Mouse (Mus musculus) inflammation-experienced regulatory T-cells, adult 6 months (primary cell): Measurements from ENCODE around the gene Bahcc1. TPM values are rescaled to one million over a fixed set of nuclear protein-coding genes. Genes with fewer than 3 reads are reported as not detected.

Experiments
- ATAC-seq: one replicate; pipeline ENCODE4 v1.8.0; 2017
- polyA plus RNA-seq, 3 experiments: library from polyadenylated mRNA; unstranded; fragments of 100-300 nt; shearing (Covaris generic); gene quantifications; one replicate each; pipeline ENCODE4 v1.2.1; 2017

Bahcc1 gene
- polyA plus RNA-seq, 3 experiments from 2014 or later, result not detected

DNA sequence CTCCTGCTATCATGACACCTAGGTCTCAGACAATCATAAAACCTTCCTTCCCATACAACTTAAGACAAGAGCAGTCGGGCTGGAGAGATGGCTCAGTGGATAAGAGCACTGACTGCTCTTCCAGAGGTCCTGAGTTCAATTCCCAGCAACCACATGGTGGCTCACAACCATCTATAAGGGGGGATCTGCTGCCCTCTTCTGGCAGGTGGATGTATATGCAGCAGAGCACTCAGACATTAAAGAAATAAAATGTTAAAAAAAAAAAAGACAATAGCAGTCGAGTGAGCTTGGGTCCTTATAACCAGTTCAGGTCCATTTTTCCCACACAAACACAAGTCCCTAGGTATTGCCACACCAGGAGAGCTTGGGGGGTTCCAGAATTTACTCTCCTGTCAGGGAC lies 23.9 kb upstream of the Bahcc1 start:
- ATAC-seq, result no peak

DNA sequence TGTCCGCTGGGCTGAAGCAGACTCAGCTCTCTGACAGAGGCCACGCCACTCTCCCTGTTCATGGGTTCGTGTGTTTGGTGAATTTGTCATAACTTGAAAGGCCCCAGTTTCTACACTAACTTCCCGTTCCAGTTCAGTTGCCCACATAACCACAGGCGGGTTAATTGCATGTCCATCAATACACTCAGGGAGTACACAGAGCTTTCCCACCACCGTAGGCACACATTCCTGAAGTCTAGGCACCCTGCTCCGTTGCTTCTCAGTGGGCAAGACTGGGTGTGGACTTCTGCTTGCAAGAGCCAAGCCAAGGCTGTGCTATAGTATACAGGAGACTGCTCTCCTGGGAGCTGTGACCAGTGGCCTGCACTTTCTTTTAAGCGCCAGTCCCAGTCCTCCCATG lies 23.3 kb upstream of the Bahcc1 start:
- ATAC-seq, result no peak

DNA sequence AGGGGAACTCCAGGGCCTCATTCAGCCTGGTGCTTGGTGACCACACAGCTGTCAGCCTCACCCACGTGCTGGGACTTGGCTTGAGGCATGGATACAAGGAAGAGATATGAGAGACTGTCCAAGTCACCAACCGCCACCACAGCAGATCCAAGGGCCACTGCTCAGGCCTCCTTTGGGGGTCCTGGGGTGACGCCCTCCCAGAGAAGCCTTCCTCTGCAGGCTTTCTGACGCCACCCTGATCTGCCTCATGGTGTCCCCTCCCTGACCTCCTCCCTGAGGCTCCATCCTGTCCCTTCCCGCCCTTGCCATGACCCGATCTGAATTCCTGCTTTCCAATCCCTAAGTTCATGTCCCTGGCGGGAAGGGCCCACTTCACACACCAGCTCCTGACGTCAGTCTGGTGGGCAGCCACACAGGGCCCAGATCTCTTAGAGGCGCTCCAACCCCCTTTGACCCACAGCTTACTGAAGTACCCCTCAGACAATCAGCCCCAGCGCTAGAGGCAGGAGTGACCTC lies 17.0 kb upstream of the Bahcc1 start:
- ATAC-seq, result no peak

DNA sequence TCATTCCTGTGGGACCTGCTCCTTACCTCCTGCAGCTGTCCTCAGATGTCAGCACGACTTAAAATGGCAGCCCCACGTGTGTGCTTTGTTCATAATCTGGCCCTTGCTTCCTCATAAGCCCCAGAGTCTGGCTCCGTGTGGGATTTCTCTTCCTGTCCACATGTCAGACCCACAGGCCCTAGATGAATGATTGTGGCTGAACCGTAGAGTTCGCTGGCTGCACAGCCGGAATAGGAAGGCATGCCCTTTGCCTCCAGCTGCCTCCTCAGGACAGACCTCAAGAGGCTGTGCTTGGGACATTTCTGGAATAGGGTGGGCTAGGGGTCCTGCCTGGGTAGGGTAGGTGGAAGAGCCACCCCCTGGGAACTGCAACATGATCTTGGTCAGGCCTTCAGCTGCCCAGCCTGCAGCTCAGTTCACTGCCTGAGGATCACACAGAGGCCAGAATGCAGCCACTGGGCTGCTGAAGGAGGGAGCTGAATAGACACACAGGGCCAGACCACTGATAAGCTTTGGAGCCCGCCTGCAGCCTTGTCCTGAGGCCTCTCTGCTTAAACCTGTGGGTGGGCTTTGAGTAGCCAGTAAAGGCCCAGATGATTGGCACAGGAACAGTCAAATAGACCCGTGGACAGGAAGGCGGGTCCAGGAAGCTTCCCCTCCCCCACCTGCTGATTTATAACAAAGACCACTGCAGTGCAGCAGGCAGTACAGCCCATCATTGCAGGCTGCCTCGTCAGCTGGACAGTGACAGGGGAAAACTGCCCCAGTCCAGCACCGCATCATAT lies 16.0 kb upstream of the Bahcc1 start:
- ATAC-seq, result no peak

DNA sequence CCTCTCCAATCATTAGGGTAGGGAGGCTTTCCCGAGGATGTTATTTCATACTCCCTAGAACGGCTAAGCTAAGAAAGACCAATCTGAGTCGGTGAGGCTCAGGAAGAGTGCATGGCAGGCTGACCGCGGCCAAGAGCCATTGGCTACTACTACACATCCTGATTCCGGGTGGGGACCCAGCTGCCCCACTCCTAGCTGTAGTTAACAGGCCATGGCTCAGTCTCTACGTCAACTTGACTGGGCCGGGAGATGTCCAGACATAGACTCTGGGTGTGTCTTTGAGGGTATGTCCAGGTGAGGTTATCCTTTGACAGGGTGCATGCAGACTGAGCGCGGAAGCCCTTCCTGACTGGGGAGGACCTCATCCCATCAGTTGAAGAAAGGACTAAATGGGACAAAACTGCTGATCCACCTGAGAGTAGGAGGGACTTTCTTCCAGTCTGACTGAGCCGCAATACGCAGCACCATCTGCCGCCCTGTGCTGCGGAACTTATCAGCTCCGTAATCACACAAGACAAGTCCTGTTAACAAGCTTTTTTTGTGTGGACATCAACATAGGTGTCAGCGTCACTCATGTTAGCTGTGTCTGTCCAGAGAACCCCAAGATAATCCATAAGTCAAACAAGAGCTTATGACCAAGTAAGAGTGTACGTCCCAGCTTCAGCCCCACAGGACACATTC lies 14.4 kb upstream of the Bahcc1 start:
- no peak for ATAC-seq

DNA sequence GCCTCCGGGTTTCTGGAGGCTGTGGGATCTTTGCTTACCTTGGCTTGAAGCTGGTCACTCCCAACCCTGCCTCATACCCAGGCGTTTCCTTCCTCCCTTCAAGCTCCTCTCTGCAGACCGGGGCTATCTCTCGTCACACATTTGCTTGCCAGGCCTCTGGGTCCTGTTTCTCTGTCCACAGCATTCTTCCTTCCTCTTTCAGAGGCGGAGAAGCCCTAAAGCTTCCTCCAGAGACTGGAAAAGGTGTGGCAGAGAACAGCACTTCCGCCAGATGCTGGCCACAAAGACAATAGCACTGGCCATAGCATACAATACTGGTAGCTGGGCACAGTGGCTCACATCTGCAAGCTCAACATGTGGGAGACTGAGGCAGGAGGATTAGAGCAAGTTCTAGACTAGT lies 13.8 kb upstream of the Bahcc1 start:
- no peak for ATAC-seq

DNA sequence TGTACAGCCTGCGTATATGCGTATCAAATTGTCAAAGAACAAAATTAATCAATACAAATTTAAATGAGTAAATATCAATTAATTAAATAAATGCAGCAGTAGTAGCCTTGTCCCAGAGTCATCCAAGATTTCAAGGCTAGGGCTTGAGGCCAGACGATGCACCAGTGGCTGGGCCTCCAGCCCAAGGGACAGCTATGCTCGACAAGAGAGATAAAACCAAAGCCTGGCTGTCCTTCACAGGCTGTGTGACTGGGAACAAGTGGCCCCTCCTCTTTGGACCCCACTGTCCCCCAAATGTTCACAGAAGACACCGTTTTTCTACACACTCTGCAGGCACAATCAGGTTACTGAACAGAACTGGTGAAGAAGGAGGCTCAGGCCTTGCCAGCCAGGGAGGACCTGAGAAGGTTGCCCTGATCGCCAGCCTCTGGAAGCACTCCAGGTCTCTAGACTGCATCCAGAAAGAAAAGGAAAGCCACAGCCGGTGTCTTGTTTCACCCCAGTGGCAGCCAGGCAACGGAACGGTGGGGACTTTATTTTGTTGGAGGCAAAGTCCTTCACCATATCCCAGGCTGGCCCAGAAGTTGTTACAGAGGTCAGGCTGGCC lies 12.7 kb upstream of the Bahcc1 start:
- no peak for ATAC-seq

DNA sequence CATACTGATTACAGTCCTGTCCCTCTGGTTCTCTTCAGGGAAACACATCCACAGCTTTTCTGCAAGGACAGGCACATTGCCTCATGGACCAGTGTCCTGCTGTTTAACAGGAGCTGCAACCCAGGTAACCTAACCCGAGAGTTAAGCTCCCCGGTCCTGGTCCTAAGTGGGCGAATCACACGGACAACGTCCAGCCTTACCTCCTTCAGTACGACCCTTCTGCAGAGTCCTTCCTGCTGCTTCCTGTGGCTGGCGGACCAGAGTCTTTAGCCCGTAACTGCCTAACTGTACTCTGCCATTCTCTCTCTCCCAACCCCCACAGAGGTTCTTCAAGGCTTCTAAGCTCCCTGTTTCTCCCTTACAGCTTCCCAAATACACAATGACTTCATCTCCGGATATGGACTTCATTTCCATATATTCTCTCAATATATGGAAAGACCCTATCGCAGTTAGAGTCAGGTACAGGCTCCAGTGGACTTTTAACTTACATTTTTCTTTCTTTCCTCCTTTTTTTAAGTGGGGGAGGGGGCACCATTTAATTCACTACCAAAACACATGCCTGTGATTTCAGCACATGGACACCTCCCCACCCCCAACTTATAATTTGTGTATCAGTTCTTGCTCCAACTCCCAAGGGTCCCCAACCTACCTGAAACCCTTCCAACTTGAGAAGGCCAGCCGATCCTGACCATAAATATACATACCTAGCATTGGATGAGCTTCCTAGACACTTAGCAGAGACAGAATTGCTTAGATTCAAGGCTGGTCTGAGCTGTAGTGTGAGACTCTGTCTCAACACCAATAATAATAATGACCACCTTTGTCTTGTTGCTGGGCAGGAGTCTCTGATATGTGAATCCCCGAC lies 11.6 kb upstream of the Bahcc1 start:
- ATAC-seq, result no peak

DNA sequence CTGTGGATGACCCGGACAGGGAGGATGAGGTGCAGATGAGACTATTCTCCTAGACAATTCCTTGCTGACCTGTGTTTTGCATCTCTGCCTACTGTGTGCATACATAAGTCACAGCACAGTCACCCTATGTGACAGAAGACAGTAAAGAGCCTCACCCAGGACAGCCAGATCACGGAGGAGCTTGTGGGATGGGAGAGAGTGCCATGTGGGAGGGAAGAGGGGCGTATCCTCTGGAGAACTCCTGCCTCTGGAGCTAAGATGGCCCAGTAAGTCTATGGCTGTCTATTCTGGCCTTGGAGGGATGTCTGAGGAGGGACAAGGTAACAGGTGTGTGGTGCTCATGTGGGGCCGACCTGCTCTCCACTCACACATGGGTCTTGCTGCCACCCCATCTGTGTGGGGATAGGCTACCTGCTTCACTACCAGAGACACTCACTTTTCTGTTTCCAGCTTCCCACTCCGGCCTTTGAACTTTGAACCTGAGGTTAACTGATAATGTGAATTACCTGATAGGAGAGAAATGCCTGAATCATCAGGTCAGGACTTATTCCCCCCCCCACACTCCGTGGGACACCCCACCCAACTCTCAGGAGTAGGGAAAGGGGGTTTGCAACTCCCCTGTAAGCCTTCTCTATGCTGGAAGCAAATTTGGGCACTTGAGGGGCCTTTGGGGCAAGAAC lies 10.2 kb upstream of the Bahcc1 start:
- ATAC-seq, result no peak

DNA sequence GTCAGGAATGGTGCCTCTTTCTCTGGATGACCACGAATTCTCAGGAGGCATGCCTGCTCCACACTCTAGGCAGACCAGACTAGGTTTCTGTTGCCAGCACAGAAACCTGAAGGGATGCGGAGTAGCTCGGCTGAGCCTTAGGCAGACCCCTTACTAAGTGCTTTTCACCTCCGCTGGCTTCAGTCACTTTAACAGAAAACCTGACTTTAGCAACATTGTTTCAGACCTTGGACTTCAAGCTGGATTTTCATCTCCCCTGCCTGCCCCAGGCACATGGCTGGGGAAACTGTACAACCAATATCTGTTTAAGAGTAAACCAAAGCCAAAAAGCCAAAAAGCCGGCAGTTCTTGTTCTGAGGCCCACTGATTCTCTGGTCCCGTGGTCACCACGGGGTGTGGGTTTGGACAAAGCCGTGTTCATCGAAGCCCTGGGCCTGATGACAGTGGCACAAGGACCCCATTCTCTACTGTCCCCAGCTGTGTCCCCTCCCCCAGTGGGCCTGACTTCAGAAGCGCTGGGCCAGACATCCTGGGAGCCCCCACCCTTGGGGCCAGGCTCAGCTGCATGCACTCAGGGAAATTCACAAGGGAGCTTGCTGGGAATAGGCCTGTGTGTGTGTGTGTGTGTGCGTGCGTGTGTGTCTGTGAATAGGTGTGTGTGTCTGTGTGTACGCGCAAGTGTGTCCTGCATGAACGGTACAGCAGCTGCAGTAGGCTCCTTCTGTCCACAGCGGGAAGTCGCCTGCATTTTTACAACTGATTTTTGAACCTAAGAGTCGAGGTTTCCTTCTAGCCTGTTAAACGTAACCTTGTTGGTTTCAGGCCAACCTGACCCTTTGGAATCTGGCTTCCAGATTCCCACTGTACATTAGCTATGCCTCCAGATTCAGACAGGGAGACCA lies 8.9 kb upstream of the Bahcc1 start:
- no peak for ATAC-seq

DNA sequence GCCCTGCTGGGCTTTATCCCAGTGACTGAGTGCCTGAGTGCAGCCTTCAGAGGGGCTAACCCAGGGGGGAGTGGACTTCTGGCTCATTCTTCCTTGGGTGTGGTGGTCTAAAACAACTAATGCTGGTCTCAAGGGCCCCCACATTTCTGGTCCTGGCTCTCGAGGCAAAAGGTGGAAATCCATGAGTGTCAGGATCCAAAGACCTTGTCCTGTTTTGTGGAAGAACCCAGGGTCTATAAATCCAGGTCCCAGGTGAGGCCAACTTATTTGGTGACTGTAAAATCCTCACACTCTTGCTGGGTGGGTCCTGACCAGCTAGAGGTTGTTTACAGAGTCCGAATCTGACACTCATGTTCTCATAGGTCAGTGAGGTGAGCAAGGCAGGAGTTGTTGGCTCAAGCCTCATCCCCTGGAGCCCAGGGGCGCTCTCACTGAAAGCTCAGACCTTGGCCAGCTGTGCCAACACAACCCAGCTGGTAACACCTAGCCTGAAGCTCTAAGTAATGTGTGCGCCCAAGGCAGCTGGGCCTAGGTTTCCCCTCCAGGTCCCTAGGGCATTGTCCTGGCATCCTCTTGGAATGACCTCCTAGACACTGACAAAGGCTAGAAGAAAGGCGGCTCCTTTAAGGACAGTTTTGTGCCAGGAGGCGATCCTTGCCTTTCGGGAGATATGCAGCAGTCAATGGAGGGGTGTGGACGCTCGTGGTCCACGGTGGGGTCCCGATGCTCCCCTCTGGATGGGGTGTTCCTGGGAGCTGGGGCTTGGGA lies 8.1 kb upstream of the Bahcc1 start:
- no peak for ATAC-seq

DNA sequence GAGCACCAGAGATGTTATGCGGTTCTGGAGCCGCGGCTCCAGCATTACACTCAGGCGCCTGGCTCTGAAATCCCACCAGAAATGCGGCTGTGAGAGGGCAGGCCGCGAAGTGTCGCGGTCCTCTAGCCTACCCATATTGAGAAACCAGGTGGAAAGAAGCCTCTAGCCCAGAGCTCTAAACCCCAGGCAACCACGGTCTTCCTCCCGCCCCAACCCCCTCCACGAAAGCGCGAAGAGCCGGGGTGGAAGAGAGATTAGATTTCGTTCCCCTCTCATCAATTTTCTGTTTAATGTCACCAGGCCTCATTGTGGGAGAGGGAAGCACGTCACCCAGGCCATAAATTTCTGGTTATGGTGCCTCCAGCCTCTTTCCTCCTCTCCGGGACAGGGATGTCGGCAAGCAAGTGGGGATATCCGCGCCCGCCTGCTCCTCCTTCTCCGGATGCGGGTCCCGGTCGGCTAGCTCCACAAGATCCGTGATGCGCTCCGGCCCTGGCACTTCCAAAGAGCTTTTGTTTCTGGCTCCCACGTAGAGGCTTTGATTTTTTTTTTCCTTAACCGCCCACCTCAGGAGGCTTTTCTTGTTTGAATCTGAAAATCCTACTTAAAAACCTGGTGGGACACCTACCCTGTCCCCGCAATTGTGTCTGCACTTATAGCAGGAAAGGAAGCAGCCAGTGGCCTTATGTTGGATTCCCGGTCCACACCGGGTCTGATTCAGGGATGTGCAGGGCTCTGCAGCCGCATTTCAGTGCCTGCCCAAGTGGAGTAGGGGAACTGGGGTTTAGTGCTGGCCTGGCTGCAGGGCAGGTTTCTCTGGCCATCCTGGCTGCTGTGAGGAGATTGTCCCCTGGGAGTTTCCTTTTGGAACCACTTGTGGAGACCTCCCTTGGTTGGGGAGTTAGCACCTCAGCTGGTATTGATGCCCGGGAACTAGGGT lies 7.2 kb upstream of the Bahcc1 start:
- ATAC-seq, result no peak

DNA sequence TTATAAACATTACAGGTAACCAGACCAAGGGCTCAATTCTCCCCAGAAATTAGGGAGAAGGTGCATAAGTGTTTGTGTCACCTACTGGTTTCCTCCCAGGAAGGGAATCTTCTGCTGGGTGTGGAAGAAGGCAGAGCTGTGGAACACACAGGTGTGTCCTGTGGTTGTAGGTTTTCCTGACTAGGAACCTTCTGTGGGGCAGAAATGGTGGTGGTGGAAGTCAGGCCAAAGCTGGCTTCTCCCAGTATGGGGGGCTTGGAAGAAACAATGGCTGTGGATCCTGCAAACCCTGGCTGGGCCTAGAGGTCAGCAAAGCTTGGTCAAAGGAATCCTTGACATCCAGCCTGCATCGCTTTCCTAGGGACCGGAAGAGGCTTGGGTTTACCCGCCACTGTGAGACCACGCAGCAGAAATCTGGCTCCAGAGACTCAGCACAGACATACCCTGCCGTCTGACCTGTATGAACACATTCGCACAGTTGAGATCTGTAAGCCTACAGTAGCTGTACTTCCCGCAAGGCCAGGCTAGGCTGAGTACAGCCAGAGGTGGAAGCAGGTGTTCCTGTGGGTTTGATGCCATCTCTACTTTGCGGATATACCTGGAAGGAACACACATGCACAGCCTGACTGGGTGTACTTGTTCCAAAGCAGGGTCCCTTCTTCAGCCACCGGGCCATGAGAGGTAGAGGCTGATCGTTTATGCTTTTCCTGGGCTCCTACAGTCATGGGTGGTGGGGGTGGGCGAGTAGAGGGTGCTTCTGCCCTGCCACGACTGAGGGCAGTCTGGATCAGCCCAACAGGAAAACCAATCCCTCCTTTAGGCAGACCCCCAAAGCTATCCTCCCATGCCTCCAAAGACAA lies 6.1 kb upstream of the Bahcc1 start:
- no peak for ATAC-seq

DNA sequence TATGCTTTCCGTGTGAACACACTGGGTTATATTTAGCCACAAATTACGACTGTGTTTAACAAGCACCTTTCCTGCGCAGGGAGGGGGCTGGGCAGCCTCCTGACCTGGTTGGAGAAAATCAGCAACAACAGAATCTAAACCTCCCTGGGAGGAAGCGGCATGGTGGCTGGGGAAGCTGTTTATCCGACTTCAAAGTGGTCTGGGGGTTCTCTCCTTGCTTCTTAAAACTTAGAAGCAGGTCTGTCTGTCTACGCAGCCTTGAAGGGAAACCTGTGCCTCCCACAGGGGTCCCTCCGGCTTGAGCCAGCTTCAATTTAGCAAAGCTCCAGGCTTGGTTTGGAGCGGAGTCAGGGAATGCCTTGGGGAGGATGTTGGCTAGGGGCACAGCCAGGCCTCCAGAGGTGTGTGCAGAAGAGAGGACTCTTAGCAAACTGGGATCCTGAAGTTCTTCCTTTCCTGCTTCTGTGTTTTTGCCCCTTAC lies 5.1 kb upstream of the Bahcc1 start:
- no peak for ATAC-seq

DNA sequence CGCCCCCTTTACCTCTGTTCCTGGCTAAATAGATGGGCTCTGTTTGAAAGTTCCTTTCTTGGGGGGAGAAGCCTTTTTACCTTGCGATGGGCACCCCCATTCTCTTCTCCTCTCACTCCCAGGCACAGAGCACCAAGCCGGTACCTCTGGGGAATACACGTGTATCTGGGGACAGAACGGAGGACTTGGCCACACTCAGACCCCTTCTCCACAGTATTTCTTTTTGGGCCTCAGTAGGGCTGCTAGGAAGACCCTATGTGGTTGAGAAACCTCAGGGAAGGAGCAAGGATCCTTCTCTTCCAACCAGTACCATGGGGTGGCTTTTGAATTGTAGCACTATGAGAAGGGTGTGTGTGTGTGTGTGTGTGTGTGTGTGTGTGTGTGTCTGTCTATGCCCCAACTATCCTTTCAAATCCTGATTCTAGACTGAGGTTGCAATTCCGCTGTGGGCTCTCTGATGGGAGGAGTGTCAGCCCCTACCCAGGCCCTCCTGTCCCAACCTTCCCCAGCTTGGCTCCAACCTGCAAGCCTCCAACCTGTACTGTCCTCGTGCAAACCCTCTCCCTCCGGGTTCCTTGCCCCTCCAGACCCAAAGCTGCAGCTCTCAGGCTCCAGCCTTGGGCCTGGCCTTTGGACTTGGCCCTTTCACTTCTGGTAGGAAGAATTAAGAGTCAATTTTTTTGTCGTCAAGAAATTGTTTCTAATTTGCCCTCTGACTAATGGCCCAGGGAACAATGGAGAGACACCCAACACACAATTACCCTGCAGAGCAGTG lies 4.4 kb upstream of the Bahcc1 start:
- ATAC-seq, result no peak

DNA sequence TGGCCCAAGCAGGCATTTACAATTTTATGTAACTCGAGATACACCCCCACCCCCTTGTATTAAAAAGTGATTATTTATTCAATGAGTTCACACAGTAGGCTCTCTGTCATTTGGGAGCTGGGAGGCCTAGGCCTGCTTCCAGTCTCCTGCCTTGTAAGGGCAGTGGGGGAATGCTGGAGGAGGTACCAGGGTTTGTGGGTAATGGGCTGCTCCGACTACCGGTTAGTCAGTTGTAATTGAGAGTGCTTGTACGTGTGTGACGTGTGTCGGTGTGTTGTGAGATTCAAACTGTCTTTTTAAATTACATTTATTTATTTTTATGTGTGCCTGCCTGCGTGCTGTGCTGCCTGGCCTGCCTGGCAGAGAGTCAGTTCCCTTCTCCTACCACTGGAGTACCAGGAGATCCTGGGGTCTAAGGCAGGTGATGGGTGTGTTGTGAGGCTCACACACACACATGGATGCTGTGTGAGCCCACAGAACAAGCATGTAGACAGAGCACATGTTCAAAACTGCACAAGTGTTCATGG lies 3.8 kb upstream of the Bahcc1 start:
- ATAC-seq, result no peak
